Mouse (Mus musculus) kidney, adult 2 months (tissue): ENCODE results near the gene Slc35g3.

Source experiments
- CTCF ChIP-seq: fragments of 200-500 bp; conservative IDR thresholded peaks from 2 replicates; pipeline ENCODE4 v1.5.1; 2011; ENCODE audit warnings: low read depth, mild to moderate bottlenecking, control low read depth, low read length, moderate library complexity, mixed read lengths; ENCODE audit not compliant: insufficient read depth, insufficient read length
- POLR2A ChIP-seq: fragments of 200-500 bp; IDR thresholded peaks from one replicate; pipeline ENCODE4 v1.6.1; 2011; ENCODE audit warnings: low read depth, low read length, control low read depth

DNA sequence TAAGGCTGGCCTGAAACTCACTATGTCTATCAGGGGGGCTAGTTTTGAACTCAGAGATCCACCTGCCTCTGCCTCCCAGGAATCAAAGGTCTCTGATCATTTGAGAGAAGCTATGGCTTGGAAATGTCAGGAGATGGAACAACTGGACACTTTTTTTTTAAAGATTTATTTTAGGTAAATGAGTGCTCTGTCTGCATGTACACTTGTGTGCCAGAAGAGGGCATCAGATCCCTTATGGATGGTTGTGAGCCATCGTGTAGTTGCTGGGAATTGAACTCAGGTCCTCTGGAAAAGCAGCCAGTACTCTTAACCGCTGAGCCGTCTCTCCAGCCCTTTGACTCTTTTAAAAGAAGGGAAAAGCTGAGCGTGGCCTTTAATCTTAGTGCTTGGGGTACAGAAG lies 44.6 kb upstream of the Slc35g3 start:
- TF ChIP-seq CTCF (0 out of 2 replicates have a peak, but pooled peaks have one; percentile 6), POLR2A (no peak)
